Mouse (Mus musculus): ENCODE measurements at regions not wholly inside any gene's neighbourhood (a gene's known extent, or its start where the extent isn't known, plus 50 kb on each side); places are given as distances from the start of the nearest gene placed in this dataset.

GRCm38 (mm10) chr10:37397271-37397991 is 258.7 kb upstream of the Marcks start:
- WGBS: under 1% methylated on average over 18 of the region's 18 CpGs
- H3K27ac ChIP-seq (replicated peaks; ENCODE audit: low read depth, low read length): peak overlapping the region; percentile 60
- H3K4me2 ChIP-seq (ENCODE audit: low read depth, low read length): peak overlapping the region; percentile 39
- peak; percentile 81 for DNase-seq (ENCODE audit: low spot score)
- H3K4me3 ChIP-seq (ENCODE audit: low read depth, low read length): peak overlapping the region; percentile 0
- no peaks in the 10 kb centered on the region for H3K9me3 ChIP-seq (replicated peaks; ENCODE audit: control insufficient read depth, low read length)
- peak; percentile 97 for ATAC-seq (replicated peaks; ENCODE audit: insufficient number of reproducible peaks, low FRiP score, low TSS enrichment, low read depth)
- no peaks in the 10 kb centered on the region for H3K27me3 ChIP-seq (ENCODE audit: control insufficient read depth, insufficient read depth, low read length)
- H3K9ac ChIP-seq (replicated peaks; ENCODE audit: low read length): peak overlapping the region; percentile 10
- no peaks in the 10 kb centered on the region for H3K4me1 ChIP-seq (ENCODE audit: control insufficient read depth, insufficient read depth, low read length)
- no peaks in the 10 kb centered on the region for H3K36me3 ChIP-seq (replicated peaks; ENCODE audit: control insufficient read depth, insufficient read depth, low read depth, low read length)

GRCm38 (mm10) chr10:37390011-37390410 is 251.3 kb upstream of the Marcks start:
- WGBS: 71% methylated on average over 3 of the region's 3 CpGs
- ATAC-seq (replicated peaks; ENCODE audit: insufficient number of reproducible peaks, low FRiP score, low TSS enrichment, low read depth): no peak
- Histone ChIP-seq H3K4me2 (ENCODE audit: low read depth, low read length) (no peak overlapping the region), H3K36me3 (replicated peaks; ENCODE audit: control insufficient read depth, insufficient read depth, low read depth, low read length) (no peaks in the 10 kb centered on the region), H3K27me3 (ENCODE audit: control insufficient read depth, insufficient read depth, low read length) (no peaks in the 10 kb centered on the region), H3K9ac (replicated peaks; ENCODE audit: low read length) (no peak overlapping the region), H3K9me3 (replicated peaks; ENCODE audit: control insufficient read depth, low read length) (no peaks in the 10 kb centered on the region), H3K27ac (replicated peaks; ENCODE audit: low read depth, low read length) (no peak overlapping the region), H3K4me1 (ENCODE audit: control insufficient read depth, insufficient read depth, low read length) (no peaks in the 10 kb centered on the region), H3K4me3 (ENCODE audit: low read depth, low read length) (no peak overlapping the region)
- DNase-seq (ENCODE audit: low spot score): no peak

- Histone ChIP-seq H3K36me3 (replicated peaks; ENCODE audit: control insufficient read depth, insufficient read depth, low read depth, low read length) (no peaks in the 10 kb centered on the region), H3K4me2 (ENCODE audit: low read depth, low read length) (no peak overlapping the region), H3K4me3 (ENCODE audit: low read depth, low read length) (no peak overlapping the region), H3K9me3 (replicated peaks; ENCODE audit: control insufficient read depth, low read length) (no peaks in the 10 kb centered on the region), H3K27me3 (ENCODE audit: control insufficient read depth, insufficient read depth, low read length) (no peaks in the 10 kb centered on the region), H3K4me1 (ENCODE audit: control insufficient read depth, insufficient read depth, low read length) (no peaks in the 10 kb centered on the region), H3K9ac (replicated peaks; ENCODE audit: low read length) (no peak overlapping the region), H3K27ac (replicated peaks; ENCODE audit: low read depth, low read length) (no peak overlapping the region)
- DNase-seq (ENCODE audit: low spot score) (no peak), ATAC-seq (replicated peaks; ENCODE audit: insufficient number of reproducible peaks, low FRiP score, low TSS enrichment, low read depth) (no peak)
These were observed 247.5 kb upstream of the Marcks start for GRCm38 (mm10) chr10:37386216-37386615.

GRCm38 (mm10) chr10:37380024-37380423 is 241.3 kb upstream of the Marcks start:
- Histone ChIP-seq H3K9me3 (replicated peaks; ENCODE audit: control insufficient read depth, low read length) (no peaks in the 10 kb centered on the region), H3K4me3 (ENCODE audit: low read depth, low read length) (no peak overlapping the region), H3K4me2 (ENCODE audit: low read depth, low read length) (no peak overlapping the region), H3K27ac (replicated peaks; ENCODE audit: low read depth, low read length) (no peak overlapping the region), H3K36me3 (replicated peaks; ENCODE audit: control insufficient read depth, insufficient read depth, low read depth, low read length) (no peaks in the 10 kb centered on the region), H3K9ac (replicated peaks; ENCODE audit: low read length) (no peak overlapping the region), H3K4me1 (ENCODE audit: control insufficient read depth, insufficient read depth, low read length) (no peaks in the 10 kb centered on the region), H3K27me3 (ENCODE audit: control insufficient read depth, insufficient read depth, low read length) (no peaks in the 10 kb centered on the region)
- 53% methylated on average over 1 of the region's 1 CpGs for WGBS
- no peak for DNase-seq (ENCODE audit: low spot score)
- no peak for ATAC-seq (replicated peaks; ENCODE audit: insufficient number of reproducible peaks, low FRiP score, low TSS enrichment, low read depth)

GRCm38 (mm10) chr10:37378002-37378702 is 239.4 kb upstream of the Marcks start:
- no peak overlapping the region for H3K4me2 ChIP-seq (ENCODE audit: low read depth, low read length)

GRCm38 (mm10) chr10:37377258-37378001 is 238.7 kb upstream of the Marcks start:
- H3K4me1 ChIP-seq (ENCODE audit: control insufficient read depth, insufficient read depth, low read length): no peaks in the 10 kb centered on the region
- no peak overlapping the region for H3K4me2 ChIP-seq (ENCODE audit: low read depth, low read length)
- WGBS: 81% methylated on average over 1 of the region's 1 CpGs
- ATAC-seq (replicated peaks; ENCODE audit: insufficient number of reproducible peaks, low FRiP score, low TSS enrichment, low read depth) (no peak), DNase-seq (ENCODE audit: low spot score) (no peak)
- H3K4me3 ChIP-seq (ENCODE audit: low read depth, low read length): no peak overlapping the region
- H3K9ac ChIP-seq (replicated peaks; ENCODE audit: low read length): no peak overlapping the region
- no peaks in the 10 kb centered on the region for H3K9me3 ChIP-seq (replicated peaks; ENCODE audit: control insufficient read depth, low read length)
- H3K27ac ChIP-seq (replicated peaks; ENCODE audit: low read depth, low read length): no peak overlapping the region
- no peaks in the 10 kb centered on the region for H3K27me3 ChIP-seq (ENCODE audit: control insufficient read depth, insufficient read depth, low read length)
- H3K36me3 ChIP-seq (replicated peaks; ENCODE audit: control insufficient read depth, insufficient read depth, low read depth, low read length): no peaks in the 10 kb centered on the region

More at GRCm38 (mm10) chr10:37378002-37378702, 239.4 kb upstream of the Marcks start:
- DNase-seq (ENCODE audit: low spot score) (peak; percentile 30), ATAC-seq (replicated peaks; ENCODE audit: insufficient number of reproducible peaks, low FRiP score, low TSS enrichment, low read depth) (peak; percentile 81; the same call in 1 of the 2 replicates)
- no peak overlapping the region for H3K27ac ChIP-seq (replicated peaks; ENCODE audit: low read depth, low read length)
- H3K9ac ChIP-seq (replicated peaks; ENCODE audit: low read length): no peak overlapping the region
- H3K9me3 ChIP-seq (replicated peaks; ENCODE audit: control insufficient read depth, low read length): no peaks in the 10 kb centered on the region
- 18% methylated on average over 4 of the region's 4 CpGs for WGBS
- H3K4me1 ChIP-seq (ENCODE audit: control insufficient read depth, insufficient read depth, low read length): no peaks in the 10 kb centered on the region
- H3K27me3 ChIP-seq (ENCODE audit: control insufficient read depth, insufficient read depth, low read length): no peaks in the 10 kb centered on the region
- H3K4me3 ChIP-seq (ENCODE audit: low read depth, low read length): no peak overlapping the region
- no peaks in the 10 kb centered on the region for H3K36me3 ChIP-seq (replicated peaks; ENCODE audit: control insufficient read depth, insufficient read depth, low read depth, low read length)

- H3K4me1 ChIP-seq (ENCODE audit: control insufficient read depth, insufficient read depth, low read length): no peaks in the 10 kb centered on the region
- H3K4me3 ChIP-seq (ENCODE audit: low read depth, low read length): no peak overlapping the region
- DNase-seq (ENCODE audit: low spot score): no peak
- H3K36me3 ChIP-seq (replicated peaks; ENCODE audit: control insufficient read depth, insufficient read depth, low read depth, low read length): no peaks in the 10 kb centered on the region
- H3K9ac ChIP-seq (replicated peaks; ENCODE audit: low read length): no peak overlapping the region
- 63% methylated on average over 1 of the region's 1 CpGs for WGBS
- H3K27ac ChIP-seq (replicated peaks; ENCODE audit: low read depth, low read length): no peak overlapping the region
- no peaks in the 10 kb centered on the region for H3K27me3 ChIP-seq (ENCODE audit: control insufficient read depth, insufficient read depth, low read length)
- no peak for ATAC-seq (replicated peaks; ENCODE audit: insufficient number of reproducible peaks, low FRiP score, low TSS enrichment, low read depth)
- no peaks in the 10 kb centered on the region for H3K9me3 ChIP-seq (replicated peaks; ENCODE audit: control insufficient read depth, low read length)
- no peak overlapping the region for H3K4me2 ChIP-seq (ENCODE audit: low read depth, low read length)
These were observed 237.5 kb upstream of the Marcks start for GRCm38 (mm10) chr10:37376172-37376571.

- no peaks in the 10 kb centered on the region for H3K9me3 ChIP-seq (replicated peaks; ENCODE audit: control insufficient read depth, low read length)
- H3K4me1 ChIP-seq (ENCODE audit: control insufficient read depth, insufficient read depth, low read length): no peaks in the 10 kb centered on the region
- ATAC-seq (replicated peaks; ENCODE audit: insufficient number of reproducible peaks, low FRiP score, low TSS enrichment, low read depth) (no peak), DNase-seq (ENCODE audit: low spot score) (no peak)
- 95% methylated on average over 1 of the region's 1 CpGs for WGBS
- H3K4me3 ChIP-seq (ENCODE audit: low read depth, low read length): no peak overlapping the region
- H3K36me3 ChIP-seq (replicated peaks; ENCODE audit: control insufficient read depth, insufficient read depth, low read depth, low read length): no peaks in the 10 kb centered on the region
- H3K9ac ChIP-seq (replicated peaks; ENCODE audit: low read length): no peak overlapping the region
- no peak overlapping the region for H3K4me2 ChIP-seq (ENCODE audit: low read depth, low read length)
- no peaks in the 10 kb centered on the region for H3K27me3 ChIP-seq (ENCODE audit: control insufficient read depth, insufficient read depth, low read length)
- no peak overlapping the region for H3K27ac ChIP-seq (replicated peaks; ENCODE audit: low read depth, low read length)
These were observed 236.9 kb upstream of the Marcks start for GRCm38 (mm10) chr10:37375648-37376047.
